Mouse (Mus musculus) kidney, postnatal 0 days (tissue): ENCODE results near the gene Mmrn2. TPM values are rescaled to one million over a fixed set of nuclear protein-coding genes. Genes with fewer than 3 reads are reported as not detected.
A peak's percentile ranks its signal among the peaks of the same experiment; 100 is the strongest.

Source experiments
- ATAC-seq: fragments of 200-750 bp; cut with Nextera tagmentation; replicated peaks from 2 replicates; pipeline ENCODE4 v1.8.0; 2017; ENCODE audit warnings: low read depth, moderate number of reproducible peaks, moderate TSS enrichment, moderate library complexity; ENCODE audit not compliant: low FRiP score
- DNase-seq: peaks from one replicate; pipeline ENCODE4 v3.0.0-alpha.2; 2016; ENCODE audit warnings: low spot score
- H3K27ac ChIP-seq: fragments of 300-500 bp; sonication (generic); 2 replicates; pipeline ENCODE4 v1.5.1; 2014; ENCODE audit warnings: mild to moderate bottlenecking
- H3K27me3 ChIP-seq: fragments of 300-500 bp; sonication (generic); 2 replicates; pipeline ENCODE4 v1.6.1; 2014; ENCODE audit warnings: low read length, mixed read lengths; ENCODE audit not compliant: insufficient read depth
- H3K36me3 ChIP-seq: fragments of 300-500 bp; sonication (generic); 2 replicates; pipeline ENCODE4 v1.6.1; 2014; ENCODE audit warnings: low read length, mixed read lengths; ENCODE audit not compliant: insufficient read depth
- H3K4me1 ChIP-seq: fragments of 300-500 bp; sonication (generic); replicated peaks from 2 replicates; pipeline ENCODE4 v1.6.1; 2014; ENCODE audit warnings: antibody characterized with exemption, low read length, mixed read lengths; ENCODE audit not compliant: insufficient read depth
- H3K4me2 ChIP-seq: fragments of 300-500 bp; sonication (generic); 2 replicates; pipeline ENCODE4 v1.6.1; 2014; ENCODE audit warnings: mild to moderate bottlenecking, low read length, moderate library complexity, mixed read lengths
- H3K4me3 ChIP-seq: fragments of 300-500 bp; sonication (generic); replicated peaks from 2 replicates; pipeline ENCODE4 v1.5.1; 2014; ENCODE audit warnings: low read depth, low read length
- H3K9ac ChIP-seq: fragments of 300-500 bp; sonication (generic); 2 replicates; pipeline ENCODE4 v1.6.1; 2014; ENCODE audit warnings: low read depth, low read length
- H3K9me3 ChIP-seq: fragments of 300-500 bp; sonication (generic); replicated peaks from 2 replicates; pipeline ENCODE4 v1.6.1; 2016; ENCODE audit warnings: low read length, inconsistent platforms, mixed read lengths
- CTCF ChIP-seq: IDR thresholded peaks from 2 replicates; pipeline ENCODE4 v1.5.1; 2016; ENCODE audit warnings: antibody characterized with exemption, low read depth, mild to moderate bottlenecking, moderate library complexity
- WGBS: fragments of 180-500 bp; shearing (Covaris S2); extraction: QIAGEN DNeasy Blood & Tissue Kit; methylation state at CpG from one replicate; pipeline ENCODE4 v1.1.7; 2014; 5-methylcytosine and 5-hydroxymethylcytosine counted together
- polyA plus RNA-seq: library from polyadenylated mRNA; unstranded; fragments of >200 nt; fragmentation: Nextera tagmentation; extraction: Ambion mirVana; gene quantifications from 2 replicates; pipeline ENCODE4 v1.2.1, GENCODE M21; 2015

Mmrn2 gene
- polyA plus RNA-seq, 1 experiment from 2014 or later = 16.2 TPM

- ATAC-seq (no peak), DNase-seq (no peak)
- 90% methylated on average over 4 of the region's 4 CpGs for WGBS
- H3K4me2 ChIP-seq = no peak overlapping the region
- peaks cover 46% of the 10 kb centered on the region for H3K36me3 ChIP-seq
- no peak overlapping the region for H3K9ac ChIP-seq
- H3K9me3 ChIP-seq = no peaks in the 10 kb centered on the region
- no peaks in the 10 kb centered on the region for H3K4me1 ChIP-seq
- no peak overlapping the region for H3K4me3 ChIP-seq
- no peaks in the 10 kb centered on the region for H3K27me3 ChIP-seq
- TF ChIP-seq CTCF = no peak
- no peak overlapping the region for H3K27ac ChIP-seq
Measured at GRCm38 (mm10) chr14:34341993-34342392, 33.3 kb upstream of the Mmrn2 start.

- H3K9me3 ChIP-seq = no peaks in the 10 kb centered on the region
- no peaks in the 10 kb centered on the region for H3K27me3 ChIP-seq
- DNase-seq (no peak), ATAC-seq (no peak)
- TF ChIP-seq CTCF = no peak
- H3K4me3 ChIP-seq = no peak overlapping the region
- H3K4me2 ChIP-seq = no peak overlapping the region
- no peak overlapping the region for H3K9ac ChIP-seq
- WGBS = 92% methylated on average over 4 of the region's 4 CpGs
- peaks cover 39% of the 10 kb centered on the region for H3K36me3 ChIP-seq
- no peaks in the 10 kb centered on the region for H3K4me1 ChIP-seq
- no peak overlapping the region for H3K27ac ChIP-seq
Measured at GRCm38 (mm10) chr14:34343078-34343477, 32.2 kb upstream of the Mmrn2 start.

- Histone ChIP-seq H3K4me2 (no peak overlapping the region), H3K4me1 (no peaks in the 10 kb centered on the region), H3K27me3 (no peaks in the 10 kb centered on the region), H3K4me3 (no peak overlapping the region), H3K9me3 (no peaks in the 10 kb centered on the region), H3K27ac (no peak overlapping the region), H3K9ac (no peak overlapping the region), H3K36me3 (peaks cover 36% of the 10 kb centered on the region)
- TF ChIP-seq CTCF = no peak
- ATAC-seq (no peak), DNase-seq (no peak)
- WGBS = 87% methylated on average over 5 of the region's 5 CpGs
Measured at GRCm38 (mm10) chr14:34344361-34344760, 30.9 kb upstream of the Mmrn2 start.

GRCm38 (mm10) chr14:34345771-34346566 lies 29.3 kb upstream of the Mmrn2 start:
- Histone ChIP-seq H3K4me2 (no peak overlapping the region), H3K36me3 (peaks cover 29% of the 10 kb centered on the region; the same call in 1 of the 2 replicates), H3K9me3 (no peaks in the 10 kb centered on the region), H3K27ac (no peak overlapping the region), H3K4me1 (no peaks in the 10 kb centered on the region), H3K27me3 (no peaks in the 10 kb centered on the region), H3K4me3 (no peak overlapping the region), H3K9ac (no peak overlapping the region)
- WGBS = 52% methylated on average over 12 of the region's 12 CpGs
- no peak for DNase-seq
- ATAC-seq = peak; percentile 67
- TF ChIP-seq CTCF = peak; percentile 53

GRCm38 (mm10) chr14:34347084-34347483 lies 28.2 kb upstream of the Mmrn2 start:
- no peak overlapping the region for H3K27ac ChIP-seq
- no peak for ATAC-seq
- DNase-seq = no peak
- H3K4me3 ChIP-seq = no peak overlapping the region
- H3K9me3 ChIP-seq = no peaks in the 10 kb centered on the region
- no peaks in the 10 kb centered on the region for H3K27me3 ChIP-seq
- H3K36me3 ChIP-seq = peaks cover 20% of the 10 kb centered on the region; the same call in 1 of the 2 replicates
- 96% methylated on average over 5 of the region's 5 CpGs for WGBS
- no peaks in the 10 kb centered on the region for H3K4me1 ChIP-seq
- H3K4me2 ChIP-seq = no peak overlapping the region
- no peak overlapping the region for H3K9ac ChIP-seq
- no peak for TF ChIP-seq CTCF

GRCm38 (mm10) chr14:34348301-34348700 lies 27.0 kb upstream of the Mmrn2 start:
- Histone ChIP-seq H3K4me3 (no peak overlapping the region), H3K9me3 (no peaks in the 10 kb centered on the region), H3K27ac (no peak overlapping the region), H3K27me3 (no peaks in the 10 kb centered on the region), H3K9ac (no peak overlapping the region), H3K4me2 (no peak overlapping the region), H3K36me3 (peaks cover 8% of the 10 kb centered on the region; the same call in 1 of the 2 replicates), H3K4me1 (no peaks in the 10 kb centered on the region)
- WGBS = 70% methylated on average over 7 of the region's 7 CpGs
- no peak for ATAC-seq
- no peak for DNase-seq
- no peak for TF ChIP-seq CTCF
